Mouse (Mus musculus): ENCODE measurements around the gene Sv2c. TPM values are rescaled to one million over a fixed set of nuclear protein-coding genes. Genes with fewer than 3 reads are reported as not detected.

The Sv2c gene
- polyA plus RNA-seq, 1 experiment from 2014 or later, result 26.8 TPM

DNA sequence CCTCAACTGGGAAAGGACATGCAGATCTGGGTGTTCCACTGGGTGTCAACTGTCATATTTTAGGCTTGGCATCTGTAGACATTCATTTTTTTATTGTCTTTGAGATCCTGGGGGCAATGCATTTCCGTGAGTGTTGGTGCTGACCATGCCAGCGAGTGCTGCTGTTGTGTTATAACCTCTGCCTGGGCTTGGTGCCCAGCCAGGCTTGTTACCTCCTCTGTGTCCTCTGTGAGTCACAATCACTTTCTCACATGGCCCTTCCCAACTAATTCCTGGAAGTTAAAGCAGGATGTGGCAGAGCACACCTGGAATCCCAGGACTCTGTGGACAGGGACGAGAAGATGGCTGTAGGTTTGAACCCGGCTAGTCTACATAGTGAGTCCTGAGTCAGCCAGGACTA lies 209.8 kb downstream of the Sv2c start:
- no peak overlapping the region for H3K9ac ChIP-seq
- 92% methylated on average over 4 of the region's 4 CpGs for WGBS
- no peaks in the 10 kb centered on the region for H3K27me3 ChIP-seq
- no peak overlapping the region for H3K27ac ChIP-seq (replicated peaks)
- ATAC-seq (ENCODE audit: low read depth), result no peak
- H3K36me3 ChIP-seq, result no peaks in the 10 kb centered on the region
- peaks cover 13% of the 10 kb centered on the region; the same call in 1 of the 2 replicates for H3K9me3 ChIP-seq
- no peak overlapping the region for H3K4me3 ChIP-seq
- H3K4me2 ChIP-seq, result no peak overlapping the region
- H3K4me1 ChIP-seq (replicated peaks), result no peaks in the 10 kb centered on the region

DNA sequence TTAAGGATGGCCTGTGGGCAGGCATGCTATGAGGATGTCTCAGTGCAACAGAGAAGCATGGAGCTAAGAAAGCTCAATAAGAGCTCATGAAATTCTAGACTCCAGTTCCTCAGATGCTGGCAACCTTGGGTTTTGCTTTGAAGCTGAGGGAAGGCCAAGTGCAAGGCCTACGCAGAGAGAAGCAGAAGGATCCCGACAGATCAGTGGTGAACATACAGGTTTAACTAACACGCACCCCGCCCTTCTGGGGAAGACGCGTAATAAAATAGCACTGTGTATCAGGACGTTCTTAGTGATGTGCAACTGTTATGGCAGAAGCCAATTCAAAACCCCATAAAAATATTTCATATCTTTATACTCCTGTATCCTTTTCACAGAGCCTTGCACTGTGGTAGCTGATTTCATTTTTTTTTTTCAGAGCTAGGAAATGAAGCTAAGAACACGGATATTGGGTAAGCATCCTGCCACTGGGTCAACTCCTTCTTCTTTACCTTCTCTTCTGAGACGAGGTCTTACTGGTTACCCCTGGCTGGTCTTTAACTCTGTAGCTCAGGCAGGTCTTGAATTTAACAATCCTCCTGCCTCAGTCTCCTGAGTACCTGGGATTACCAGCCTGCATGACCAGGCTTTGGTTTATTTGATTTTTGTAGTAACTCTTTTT lies 213.6 kb downstream of the Sv2c start:
- H3K27ac ChIP-seq (replicated peaks), result no peak overlapping the region
- no peaks in the 10 kb centered on the region for H3K36me3 ChIP-seq
- WGBS, result 93% methylated on average over 9 of the region's 9 CpGs
- no peak overlapping the region for H3K4me3 ChIP-seq
- no peak overlapping the region for H3K9ac ChIP-seq
- H3K27me3 ChIP-seq, result no peaks in the 10 kb centered on the region
- H3K4me2 ChIP-seq, result no peak overlapping the region
- peaks cover 13% of the 10 kb centered on the region; the same call in 1 of the 2 replicates for H3K9me3 ChIP-seq
- ATAC-seq (ENCODE audit: low read depth), result no peak
- no peaks in the 10 kb centered on the region for H3K4me1 ChIP-seq (replicated peaks)

DNA sequence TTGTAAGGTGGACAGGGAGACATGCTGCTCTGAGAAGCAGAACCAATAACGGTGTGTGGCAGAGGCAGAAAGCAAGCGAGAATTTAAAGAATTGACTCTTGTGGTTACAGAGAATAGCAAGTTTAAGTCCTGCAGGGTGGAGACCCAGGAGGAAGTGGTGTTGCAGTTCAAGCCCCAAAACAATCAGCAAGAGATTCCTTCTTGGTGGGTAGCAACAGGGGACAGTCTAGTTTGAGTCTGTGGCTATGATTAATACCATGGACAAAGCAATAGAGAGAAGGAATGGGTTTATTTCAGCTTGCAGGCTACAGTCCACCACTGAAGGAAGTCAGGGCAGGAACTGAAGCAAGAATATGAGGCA lies 219.4 kb downstream of the Sv2c start:
- no peak for ATAC-seq (ENCODE audit: low read depth)
- Histone ChIP-seq H3K27me3 (no peaks in the 10 kb centered on the region), H3K27ac (replicated peaks) (no peak overlapping the region), H3K9ac (no peak overlapping the region), H3K4me3 (no peak overlapping the region), H3K9me3 (no peaks in the 10 kb centered on the region; the same call in 1 of the 2 replicates), H3K36me3 (no peaks in the 10 kb centered on the region), H3K4me1 (replicated peaks) (no peaks in the 10 kb centered on the region), H3K4me2 (no peak overlapping the region)
- 83% methylated on average over 2 of the region's 2 CpGs for WGBS

DNA sequence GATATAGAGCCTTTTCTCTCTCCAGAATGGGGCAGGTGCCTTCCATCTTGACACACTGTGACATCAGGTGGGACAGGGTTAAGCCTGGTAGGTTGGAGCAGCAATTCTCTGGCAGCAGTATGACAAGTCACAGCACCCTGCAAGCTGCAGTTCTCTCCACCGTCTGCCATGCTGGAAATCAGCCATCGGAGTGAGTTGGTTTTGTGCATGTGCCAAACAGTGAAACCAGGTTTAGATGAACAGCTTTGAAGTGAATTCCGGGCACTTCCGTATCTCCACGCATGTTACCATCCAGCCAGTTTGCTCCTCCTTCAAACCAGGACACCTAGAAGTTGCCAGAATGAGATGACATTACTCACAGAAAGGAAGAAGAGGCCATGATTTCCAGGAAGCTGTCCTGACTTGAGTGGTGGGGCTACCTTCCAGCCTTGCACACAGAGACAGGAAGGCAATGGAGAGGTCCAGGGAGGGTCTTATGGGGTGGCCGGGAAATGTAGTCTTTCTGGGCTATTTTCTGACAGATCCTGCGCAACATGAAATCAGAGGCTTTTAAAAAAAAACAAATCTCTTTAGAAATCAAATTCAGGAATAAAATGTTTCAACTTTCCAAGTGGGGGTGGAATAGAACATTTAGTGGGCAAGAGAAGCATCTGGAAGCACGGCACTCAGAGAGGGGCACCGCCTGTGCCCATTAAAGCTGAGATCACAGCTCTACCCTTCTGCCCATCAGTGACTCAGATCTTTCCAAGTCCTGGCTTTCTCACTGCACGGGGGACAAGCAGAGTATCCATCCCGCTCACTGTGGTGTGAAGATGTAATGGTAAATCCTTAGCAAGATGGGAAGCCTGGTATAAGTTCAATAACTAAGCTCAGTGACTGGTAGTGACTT lies 220.0 kb downstream of the Sv2c start:
- no peak overlapping the region for H3K4me2 ChIP-seq
- H3K27me3 ChIP-seq, result no peaks in the 10 kb centered on the region
- no peak overlapping the region for H3K9ac ChIP-seq
- no peaks in the 10 kb centered on the region for H3K36me3 ChIP-seq
- no peak overlapping the region for H3K27ac ChIP-seq (replicated peaks)
- ATAC-seq (ENCODE audit: low read depth), result no peak
- no peaks in the 10 kb centered on the region; the same call in 1 of the 2 replicates for H3K9me3 ChIP-seq
- WGBS, result 87% methylated on average over 11 of the region's 11 CpGs
- no peaks in the 10 kb centered on the region for H3K4me1 ChIP-seq (replicated peaks)
- no peak overlapping the region for H3K4me3 ChIP-seq

DNA sequence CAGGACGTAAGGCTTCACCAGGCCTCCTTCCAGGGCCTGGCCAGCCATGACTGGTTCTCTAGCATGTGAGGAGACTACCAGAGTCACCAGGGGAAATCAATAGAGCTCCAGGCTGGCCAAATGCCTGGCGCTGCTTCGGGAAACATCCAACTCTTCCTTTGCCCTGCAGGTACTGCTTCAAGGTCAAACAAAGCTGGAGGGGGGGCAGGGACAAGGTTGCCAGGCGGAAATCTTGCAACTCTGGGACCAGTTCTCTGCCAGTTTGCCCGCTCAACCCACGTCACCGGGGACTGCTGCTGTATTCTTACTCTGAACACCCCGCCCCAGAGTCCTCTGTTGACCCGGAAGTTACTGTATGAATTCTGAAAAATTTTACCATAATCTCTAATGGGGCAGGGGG lies 222.1 kb downstream of the Sv2c start:
- 81% methylated on average over 9 of the region's 9 CpGs for WGBS
- Histone ChIP-seq H3K9ac (no peak overlapping the region), H3K4me1 (replicated peaks) (no peaks in the 10 kb centered on the region), H3K4me2 (no peak overlapping the region), H3K27ac (replicated peaks) (no peak overlapping the region), H3K36me3 (no peaks in the 10 kb centered on the region), H3K9me3 (no peaks in the 10 kb centered on the region), H3K4me3 (no peak overlapping the region), H3K27me3 (no peaks in the 10 kb centered on the region)
- ATAC-seq (ENCODE audit: low read depth), result no peak

DNA sequence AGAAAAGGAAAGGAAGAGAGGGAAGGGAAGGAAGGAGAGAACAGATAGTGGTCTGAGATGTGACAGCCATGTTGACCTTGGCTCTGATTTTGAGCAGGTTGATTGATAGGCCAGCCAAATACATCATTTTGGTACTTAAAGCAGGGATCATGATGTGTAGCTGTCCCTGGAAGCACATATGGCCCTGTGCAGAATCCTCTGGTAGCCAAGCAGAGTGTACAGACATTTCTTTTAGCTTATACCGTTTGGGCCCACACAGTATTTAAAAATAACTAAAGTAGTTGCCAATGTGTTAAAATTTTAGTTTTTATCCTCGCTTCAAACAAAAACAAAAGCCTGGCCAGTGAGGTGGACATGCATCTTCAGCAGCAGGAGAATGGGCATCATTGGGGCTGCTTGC lies 223.1 kb downstream of the Sv2c start:
- H3K27me3 ChIP-seq, result no peaks in the 10 kb centered on the region
- no peak overlapping the region for H3K4me2 ChIP-seq
- no peak overlapping the region for H3K9ac ChIP-seq
- no peaks in the 10 kb centered on the region for H3K4me1 ChIP-seq (replicated peaks)
- H3K36me3 ChIP-seq, result no peaks in the 10 kb centered on the region
- no peak for ATAC-seq (ENCODE audit: low read depth)
- no peaks in the 10 kb centered on the region for H3K9me3 ChIP-seq
- WGBS, result 81% methylated on average over 2 of the region's 2 CpGs
- no peak overlapping the region for H3K27ac ChIP-seq (replicated peaks)
- H3K4me3 ChIP-seq, result no peak overlapping the region

Other genes starting within 250 kb of the Sv2c start
- gene Iqgap2, start 240.7 kb downstream of the Sv2c start, polyA plus RNA-seq (2015; fragmentation: Nextera tagmentation; extraction: Ambion mirVana), result 2.7 and 3.7 TPM in 2 replicates
- gene Gm20075, start 51.2 kb downstream of the Sv2c start, polyA plus RNA-seq (2015; fragmentation: Nextera tagmentation; extraction: Ambion mirVana), result 30.7 and 35.5 TPM in 2 replicates
- gene Gm17190, start 50.5 kb downstream of the Sv2c start, polyA plus RNA-seq (2015; fragmentation: Nextera tagmentation; extraction: Ambion mirVana), result 0.36 TPM in 1 of 2 replicates, not detected in the other